Mouse (Mus musculus) gastrocnemius, postnatal 25 days (tissue): ENCODE results near the gene Rhoc. TPM values are rescaled to one million over a fixed set of nuclear protein-coding genes. Genes with fewer than 3 reads are reported as not detected.
"Not testable (repeated sequence)": the region's sequence is repeated elsewhere in the genome, so short reads cannot be mapped to it uniquely, and the experiment has no call there.

Experiments
- DNase-seq: peaks from one replicate; pipeline ENCODE4 v3.0.0; 2022
- long read RNA-seq, 2 experiments: library from polyadenylated mRNA; stranded (forward); transcript quantifications; one replicate each; pipeline ENCODE4 v2.0.0; 2021
- total RNA-seq, 2 experiments: library from RNA; stranded (reverse); gene quantifications; 1 replicate in 1 of 2; 2 replicates in 1 of 2; pipeline ENCODE4 v1.2.3; 2021

Gene Rhoc
- 10 to 100 TPM; 44.8 to 66.5 TPM for total RNA-seq
- long read RNA-seq, experiment 1, transcript Rhoc-201 (5 exons, 1,202 nt): major isoform, 25 of 33 reads
- long read RNA-seq, experiment 1, partial matches to known transcripts: 4 of 33 reads
- long read RNA-seq, experiment 1, other reads (novel, unspliced or antisense): 4 of 33 reads
- long read RNA-seq, experiment 2, transcript Rhoc-201 (5 exons, 1,202 nt): major isoform, 29 of 39 reads
- long read RNA-seq, experiment 2, partial matches to known transcripts: 1 of 39 reads
- long read RNA-seq, experiment 2, other reads (novel, unspliced or antisense): 9 of 39 reads

- DNase-seq: no peak
Observed at GRCm38 (mm10) chr3:104788075-104788474, at the start of gene Rhoc. TSS of gene Rhoc (plus strand) at chr3:104788375.

DNA sequence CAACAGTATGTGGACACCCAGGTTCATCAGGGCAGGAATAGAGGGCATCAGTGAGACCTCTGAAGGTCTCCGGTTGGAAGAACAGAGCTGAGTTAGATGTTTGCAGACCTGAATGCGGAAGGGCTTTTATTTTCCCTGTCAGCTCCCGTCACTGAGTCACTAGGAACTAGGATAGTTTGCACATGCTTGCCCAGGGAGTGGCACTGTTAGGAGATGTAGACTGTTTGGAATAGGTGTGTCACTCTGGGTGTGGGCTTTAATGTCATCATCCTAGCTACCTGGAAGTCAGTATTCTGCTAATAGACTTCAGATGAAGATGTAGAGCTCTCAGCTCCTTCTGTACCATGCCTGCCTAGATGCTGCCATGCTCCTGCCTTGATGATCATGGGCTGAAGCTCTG, 46.2 kb upstream of the Rhoc start:
- DNase-seq: no peak

GRCm38 (mm10) chr3:104743161-104743560, 45.0 kb upstream of the Rhoc start:
- DNase-seq: peak; percentile 33

- DNase-seq: no peak
Observed at GRCm38 (mm10) chr3:104743864-104744263, 44.3 kb upstream of the Rhoc start.

DNA sequence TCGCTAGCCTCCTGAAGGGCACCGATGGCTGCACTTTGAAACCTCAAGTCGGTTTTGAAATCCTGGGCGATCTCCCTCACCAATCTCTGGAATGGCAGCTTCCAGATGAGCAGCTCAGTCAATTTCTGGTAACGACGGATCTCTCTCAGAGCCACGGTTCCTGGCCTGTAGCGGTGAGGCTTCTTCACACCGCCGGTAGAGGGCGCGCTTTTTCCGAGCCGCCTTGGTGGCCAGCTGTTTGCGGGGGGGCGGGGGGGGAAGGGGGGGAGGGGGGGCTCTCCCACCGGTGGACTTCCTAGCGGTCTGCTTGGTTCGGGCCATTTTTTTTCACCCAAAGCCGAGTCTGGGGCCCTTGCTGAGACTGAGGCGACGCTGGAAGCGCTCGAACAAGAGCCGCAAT, 35.3 kb upstream of the Rhoc start:
- not testable (repeated sequence) for DNase-seq

- DNase-seq: peak; percentile 29
Observed at GRCm38 (mm10) chr3:104758406-104758805, 29.8 kb upstream of the Rhoc start.

DNA sequence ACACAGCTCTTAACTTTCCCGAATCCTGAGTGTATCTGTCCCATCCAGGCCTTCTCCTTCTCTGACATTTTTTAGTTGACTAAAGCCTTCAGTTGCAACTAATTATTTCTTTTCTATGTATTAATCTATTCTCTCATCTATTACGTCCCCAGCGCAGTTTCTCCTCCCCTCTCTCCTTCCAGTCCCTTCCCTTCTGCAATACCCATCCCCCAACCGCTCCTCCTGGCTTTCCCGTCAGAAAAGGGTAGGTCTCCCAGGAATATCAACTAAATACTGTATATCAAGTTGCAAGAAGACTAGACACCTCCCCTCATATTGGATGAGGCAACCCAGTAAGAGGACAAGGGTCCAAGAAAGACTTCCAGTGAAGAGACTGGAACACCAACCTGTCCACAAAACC, 29.3 kb upstream of the Rhoc start:
- DNase-seq: no peak

GRCm38 (mm10) chr3:104762103-104762863, 25.9 kb upstream of the Rhoc start:
- DNase-seq: not testable (repeated sequence)

DNA sequence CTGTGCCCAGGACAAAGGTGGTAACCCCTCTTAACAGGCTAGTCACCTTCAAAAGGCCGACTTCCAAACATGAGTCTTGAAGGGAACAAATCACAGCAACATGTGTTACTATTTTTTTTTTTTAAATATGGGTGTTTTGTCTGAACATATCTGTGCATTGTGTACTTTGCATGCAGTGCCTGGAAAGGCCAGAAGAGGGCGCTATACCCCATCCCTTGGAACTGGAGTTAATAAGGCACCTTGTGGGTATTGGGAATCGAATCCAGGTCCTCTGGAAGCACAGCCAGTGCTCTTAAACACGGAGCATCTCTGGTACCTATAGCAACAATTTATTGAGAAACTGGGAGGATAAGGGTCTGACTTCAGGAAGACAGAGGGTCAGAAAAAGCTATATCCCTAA, 23.2 kb upstream of the Rhoc start:
- DNase-seq: no peak

DNA sequence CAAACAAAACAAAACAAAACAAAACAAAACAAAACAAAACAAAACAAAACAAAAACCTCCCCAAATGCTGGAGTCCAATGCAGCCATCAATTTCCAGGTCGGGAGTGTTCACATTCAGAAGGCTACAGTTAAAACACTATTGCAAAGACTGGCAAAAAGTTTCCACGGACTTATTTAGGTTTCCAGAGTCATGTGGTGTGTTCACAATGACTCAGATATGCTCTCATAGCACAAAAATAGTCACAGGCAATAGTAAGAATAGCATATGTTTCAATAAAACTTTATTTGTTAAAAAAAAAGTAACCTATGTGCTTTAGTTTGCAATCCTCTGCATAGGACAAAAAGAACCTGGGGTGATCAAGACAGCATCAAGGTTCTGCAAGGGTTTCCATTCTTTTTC, 21.0 kb upstream of the Rhoc start:
- no peak for DNase-seq

DNA sequence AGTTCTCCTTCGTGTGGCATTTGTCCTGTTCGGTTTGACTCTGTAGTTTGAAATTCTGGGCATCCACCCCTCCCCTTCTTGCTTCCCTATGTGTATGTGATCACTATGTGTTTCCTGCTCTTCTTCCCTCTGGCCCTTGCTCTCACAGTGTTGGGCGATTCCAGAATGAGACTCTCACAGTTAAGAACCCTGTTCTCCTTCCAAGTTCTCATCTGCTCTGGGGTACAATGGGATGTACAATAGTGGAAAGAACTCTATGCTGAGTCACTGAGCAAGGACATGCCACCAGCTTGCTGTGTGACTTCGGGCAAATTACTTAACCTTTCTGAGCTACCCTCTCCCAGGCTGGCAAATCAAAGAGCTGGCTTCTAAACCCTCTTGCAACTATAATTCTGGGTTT, 20.5 kb upstream of the Rhoc start:
- no peak for DNase-seq

DNA sequence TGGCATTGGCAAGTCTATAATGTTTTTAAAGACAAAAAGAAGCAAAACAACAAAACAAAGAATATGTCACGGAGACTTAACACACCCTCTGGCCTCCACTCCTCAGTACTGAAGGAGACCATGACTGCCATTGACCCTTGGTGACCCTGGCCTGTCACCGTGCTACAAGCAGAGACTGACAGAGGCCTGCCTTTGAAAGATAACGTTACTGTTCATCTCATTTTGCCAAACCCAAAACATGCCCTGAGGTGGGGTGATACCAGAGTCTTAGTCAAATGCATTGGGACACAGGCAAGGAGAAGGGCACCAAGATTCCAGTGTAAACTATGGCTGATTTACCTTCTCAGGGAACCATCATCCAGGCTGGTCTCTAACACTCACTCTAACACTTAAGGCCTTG, 19.0 kb upstream of the Rhoc start:
- no peak for DNase-seq

DNA sequence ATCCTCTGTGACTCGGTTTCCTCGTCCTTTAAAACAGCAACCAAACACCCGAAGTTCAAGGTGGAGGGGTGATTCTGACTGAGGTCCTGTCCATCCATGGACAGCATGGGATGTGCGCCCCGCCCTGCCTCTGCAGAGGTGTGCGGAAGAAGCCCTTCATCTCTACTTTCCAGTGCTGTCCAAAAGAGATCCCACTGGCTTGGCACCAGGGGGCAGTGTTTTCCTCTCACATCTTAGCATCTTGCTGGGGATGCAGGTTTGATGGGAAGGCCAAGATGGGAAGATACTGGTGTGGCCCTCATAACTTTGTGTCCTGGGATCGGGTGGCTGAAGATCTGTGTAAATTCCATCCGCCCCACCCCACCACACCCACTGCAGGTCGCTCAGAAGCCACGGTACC, 18.1 kb upstream of the Rhoc start:
- no peak for DNase-seq

DNA sequence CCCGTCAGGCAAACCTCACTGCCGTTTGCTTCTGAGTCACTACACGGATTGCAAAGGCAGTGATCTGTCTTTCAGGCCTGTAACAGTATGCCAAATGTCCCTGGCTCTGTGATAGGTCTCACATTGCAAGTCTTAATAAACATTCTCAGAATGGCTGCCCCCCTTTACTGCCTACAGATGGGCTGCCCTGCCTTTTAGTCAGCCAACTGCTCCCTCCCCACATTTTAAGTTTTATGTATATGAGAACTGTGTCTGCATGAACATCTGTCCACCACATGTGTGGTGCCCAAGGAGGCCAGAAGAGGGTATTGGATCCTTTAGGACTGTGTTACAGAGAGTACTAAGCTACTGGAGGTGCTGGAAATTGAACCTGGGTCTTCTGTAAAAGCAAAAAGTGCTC, 17.3 kb upstream of the Rhoc start:
- no peak for DNase-seq

DNA sequence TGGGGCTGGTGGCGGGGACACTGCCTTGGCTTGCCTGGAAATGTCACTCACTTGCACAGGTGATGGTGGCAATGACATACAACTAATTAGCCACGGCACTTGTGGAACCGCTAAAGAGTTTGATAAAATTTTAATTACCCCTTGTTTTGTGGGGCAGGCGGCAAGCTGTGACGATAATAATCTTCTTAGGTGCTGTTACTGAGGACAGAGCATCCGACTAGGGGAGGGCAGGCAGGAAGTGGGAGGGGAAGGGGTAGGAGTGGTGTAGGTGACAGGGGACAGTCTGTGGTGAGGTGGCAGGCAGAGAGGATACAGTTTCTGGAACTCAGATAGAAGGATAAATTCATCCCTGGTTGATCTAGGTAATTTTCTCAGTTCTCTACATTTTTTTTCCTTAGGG, 16.7 kb upstream of the Rhoc start:
- DNase-seq: no peak

- DNase-seq: no peak
Observed at GRCm38 (mm10) chr3:104773301-104773700, 14.9 kb upstream of the Rhoc start.

- DNase-seq: no peak
Observed at GRCm38 (mm10) chr3:104777342-104777741, 10.8 kb upstream of the Rhoc start.

- peak; percentile 42 for DNase-seq
Observed at GRCm38 (mm10) chr3:104779949-104780348, 8.2 kb upstream of the Rhoc start.

DNA sequence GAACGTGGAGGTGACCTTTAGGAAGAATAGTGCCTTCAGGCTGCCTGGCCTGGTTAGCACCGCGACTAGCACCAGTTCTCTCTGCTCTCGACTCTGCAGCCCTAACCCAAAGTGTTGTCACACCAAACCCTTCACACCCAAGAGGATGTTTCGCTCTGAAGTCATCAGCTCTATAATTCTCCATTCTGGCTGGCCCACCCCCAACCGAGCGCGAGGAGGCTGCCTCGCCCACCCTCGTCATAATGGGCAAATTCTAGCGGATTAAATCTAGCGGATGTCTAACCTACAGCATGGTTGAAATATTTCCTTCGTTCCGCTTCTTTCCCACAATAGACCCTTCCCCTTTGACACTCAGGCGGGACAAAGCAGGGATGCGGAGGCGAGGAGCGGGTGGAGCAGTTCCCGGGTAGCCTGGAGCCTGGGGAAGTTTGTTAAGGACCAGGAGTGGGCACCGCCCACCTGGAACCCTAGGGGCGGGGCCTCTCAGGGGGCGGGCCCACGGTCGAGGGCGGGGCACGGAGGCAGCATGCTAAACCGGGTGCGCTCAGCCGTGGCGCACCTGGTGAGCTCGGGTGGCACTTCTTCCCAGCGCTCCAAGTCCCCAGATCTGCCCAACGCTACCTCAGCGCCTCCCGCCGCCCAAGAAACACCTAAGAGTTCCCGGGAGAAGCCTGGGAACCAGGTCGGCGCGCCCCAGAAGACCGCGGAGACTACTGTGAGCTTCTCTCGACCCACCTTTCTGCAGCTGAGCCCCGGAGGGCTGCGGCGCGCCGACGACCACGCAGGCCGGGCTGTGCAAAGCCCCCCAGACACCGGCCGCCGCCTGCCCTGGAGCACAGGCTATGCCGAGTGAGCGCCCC, 7.4 kb upstream of the Rhoc start, which contains the start of gene Ppm1j:
TSS of gene Ppm1j (plus strand) at position 496 of the 860 bp plus-strand sequence.
- peak; percentile 82 for DNase-seq

DNA sequence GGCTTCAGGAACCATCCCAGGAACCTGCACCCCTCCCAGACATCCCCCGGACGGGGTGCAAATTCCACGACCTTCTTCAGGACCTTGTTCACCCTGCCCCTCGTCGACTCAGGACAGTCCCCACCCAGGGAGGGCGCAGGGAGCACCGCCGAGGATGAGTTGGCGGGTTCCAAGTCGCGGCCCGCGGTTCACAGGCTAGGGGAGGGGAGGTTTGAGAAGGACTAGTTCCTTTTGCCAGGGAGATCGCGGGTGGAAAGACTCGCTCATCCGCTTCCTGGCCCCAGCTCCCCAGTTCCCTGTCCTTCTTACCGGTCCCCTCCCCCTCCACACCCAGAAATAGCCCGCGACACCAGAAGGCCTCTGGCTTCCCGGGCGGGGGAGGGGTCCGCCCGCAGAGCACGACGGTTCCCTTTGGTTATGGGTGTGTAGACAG, 6.7 kb upstream of the Rhoc start, which contains the start of gene Fam19a3:
TSS of gene Fam19a3 (minus strand) at position 370 of the 433 bp plus-strand sequence.
- DNase-seq: peak; percentile 80

GRCm38 (mm10) chr3:104782061-104782681, 6.0 kb upstream of the Rhoc start:
- peak; percentile 81 for DNase-seq

DNA sequence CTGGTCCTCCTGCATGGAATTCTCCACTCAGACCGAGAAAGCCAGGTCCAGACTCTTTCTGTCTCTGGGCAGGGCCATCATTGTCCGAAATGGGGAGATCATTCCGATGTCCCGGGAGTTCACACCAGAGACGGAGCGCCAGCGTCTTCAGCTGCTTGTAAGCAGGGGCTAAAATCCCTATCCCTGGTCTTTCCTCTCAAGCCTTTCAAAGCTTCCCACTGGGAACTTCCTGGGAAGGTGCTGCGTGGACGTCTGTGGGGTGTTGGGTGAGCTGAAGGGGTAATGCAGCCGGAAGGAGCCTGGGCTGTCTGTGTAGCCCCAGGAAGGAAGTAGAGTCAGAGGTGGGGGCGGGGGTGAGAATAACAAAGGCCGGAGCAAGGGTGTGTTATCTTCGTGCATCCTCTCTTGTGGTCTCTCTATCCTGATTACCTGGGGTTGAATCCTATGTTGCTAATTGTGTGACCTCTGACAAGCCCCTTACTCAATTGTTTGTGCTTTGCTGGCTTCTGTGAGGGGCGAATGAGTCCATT, 4.1 kb upstream of the Rhoc start:
- no peak for DNase-seq
